Comparison of ENCODE assay signal across 8 mouse cellular contexts in genomic region chr16:31663379-31664286, GRCm38 (mm10). TPM values are rescaled to one million over a fixed set of nuclear protein-coding genes. Genes with fewer than 3 reads are reported as not detected.
DNase-seq lines count a peak whose midpoint lies in the region; ATAC-seq and TF ChIP-seq lines count a peak whose summit lies in the region.

TSS of gene Dlg1 (plus strand) at chr16:31663443.

- H3K4me1 ChIP-seq in E14TG2a.4 (replicated peaks; ENCODE audit: low read depth, low read length): peaks cover 32% of the 10 kb centered on the region
- H3K4me1 ChIP-seq in forebrain, embryonic 13.5 days: peaks cover 43% of the 10 kb centered on the region
- peaks cover 17% of the 10 kb centered on the region for H3K4me1 ChIP-seq in liver, postnatal 0 days (ENCODE audit: insufficient read depth)
- no peaks in the 10 kb centered on the region for H3K4me1 ChIP-seq in neural tube, embryonic 14.5 days (ENCODE audit: control insufficient read depth, insufficient read depth, low read length)

- no peak for TF ChIP-seq CTCF in E14TG2a.4 (conservative IDR thresholded peaks at IDR 0.05; ENCODE audit: low read length)
- TF ChIP-seq CTCF in liver, postnatal 0 days (IDR thresholded peaks at IDR 0.05; ENCODE audit: low read depth): no peak

- H3K4me3 ChIP-seq in E14TG2a.4 (replicated peaks; ENCODE audit: low read length): peak within 1 kb of the TSS; percentile 89
- peak within 1 kb of the TSS; percentile 88 for H3K4me3 ChIP-seq in forebrain, embryonic 13.5 days
- H3K4me3 ChIP-seq in liver, postnatal 0 days (ENCODE audit: low read depth, low read length): peak within 1 kb of the TSS; percentile 74
- H3K4me3 ChIP-seq in neural tube, embryonic 14.5 days (ENCODE audit: low read depth, low read length): peak within 1 kb of the TSS; percentile 93

- peak within 1 kb of the TSS; percentile 76 for H3K4me2 ChIP-seq in forebrain, embryonic 13.5 days
- peak within 1 kb of the TSS; percentile 90 for H3K4me2 ChIP-seq in liver, postnatal 0 days (ENCODE audit: low read depth, low read length)
- peak within 1 kb of the TSS; percentile 71 for H3K4me2 ChIP-seq in neural tube, embryonic 14.5 days (ENCODE audit: low read depth, low read length)

- DNase-seq in c-Kit-positive CD71-positive TER-119-positive erythroid progenitor cells, embryonic 14.5 days (ENCODE audit: low spot score): peak; percentile 84
- DNase-seq in heart, postnatal 10 days: peak; percentile 89 to 92
- DNase-seq in large intestine, adult 2 months (ENCODE audit: low read depth, low spot score): peak; percentile 63
- DNase-seq in liver, postnatal 0 days: peak; percentile 90
- DNase-seq in testis, postnatal 10 days (ENCODE audit: low spot score): peak; percentile 89

- peak within 1 kb of the TSS; percentile 86 for H3K9ac ChIP-seq in forebrain, embryonic 13.5 days
- H3K9ac ChIP-seq in liver, postnatal 0 days (replicated peaks): peak within 1 kb of the TSS; percentile 90
- H3K9ac ChIP-seq in neural tube, embryonic 14.5 days (replicated peaks; ENCODE audit: low read depth, low read length): peak within 1 kb of the TSS; percentile 80

- TF ChIP-seq EP300 in liver, postnatal 0 days (IDR thresholded peaks at IDR 0.05; ENCODE audit: low read depth): no peak

- H3K27ac ChIP-seq in forebrain, embryonic 13.5 days: peak within 1 kb of the TSS; percentile 92
- H3K27ac ChIP-seq in liver, postnatal 0 days (ENCODE audit: low read depth): peak within 1 kb of the TSS; percentile 96
- H3K27ac ChIP-seq in neural tube, embryonic 14.5 days (ENCODE audit: low read depth, low read length): peak within 1 kb of the TSS; percentile 77

- H3K27me3 ChIP-seq in E14TG2a.4 (ENCODE audit: insufficient read depth, low read length): peaks cover 40% of the 10 kb centered on the region
- H3K27me3 ChIP-seq in forebrain, embryonic 13.5 days: no peaks in the 10 kb centered on the region
- peaks cover 4% of the 10 kb centered on the region; the same call in 1 of the 2 replicates for H3K27me3 ChIP-seq in liver, postnatal 0 days (ENCODE audit: insufficient read depth, low read length)
- H3K27me3 ChIP-seq in neural tube, embryonic 14.5 days (ENCODE audit: control insufficient read depth, insufficient read depth, low read length): peaks cover 3% of the 10 kb centered on the region; the same call in 1 of the 2 replicates

- WGBS in forebrain, embryonic 13.5 days: under 1% methylated on average over 61 of the region's 95 CpGs
- under 1% methylated on average over 91 of the region's 95 CpGs for WGBS in large intestine, adult 2 months
- under 1% methylated on average over 64 of the region's 95 CpGs for WGBS in liver, postnatal 0 days (ENCODE audit: insufficient replicate concordance)
- WGBS in neural tube, embryonic 14.5 days: under 1% methylated on average over 83 of the region's 95 CpGs

- no peaks in the 10 kb centered on the region for H3K9me3 ChIP-seq in E14TG2a.4 (ENCODE audit: low read length)
- no peaks in the 10 kb centered on the region for H3K9me3 ChIP-seq in forebrain, embryonic 13.5 days (replicated peaks)
- no peaks in the 10 kb centered on the region for H3K9me3 ChIP-seq in liver, postnatal 0 days (ENCODE audit: low read length)
- no peaks in the 10 kb centered on the region for H3K9me3 ChIP-seq in neural tube, embryonic 14.5 days (ENCODE audit: control insufficient read depth, low read length)

- intact Hi-C loops in heart, postnatal 10 days (cut with DNase I): loop anchor here (2.0 to 5.0 kb wide), 2 partner anchors 71 to 205 kb away; no protein-coding TSS in a partner anchor

- peak; percentile 98 for ATAC-seq in forebrain, embryonic 13.5 days
- peak; percentile 96 for ATAC-seq in liver, postnatal 0 days
- ATAC-seq in neural tube, embryonic 14.5 days (ENCODE audit: low read depth): peak; percentile 95

- peaks cover 29% of the 10 kb centered on the region for H3K36me3 ChIP-seq in E14TG2a.4 (ENCODE audit: insufficient read depth, low read length)
- peaks cover 8% of the 10 kb centered on the region for H3K36me3 ChIP-seq in forebrain, embryonic 13.5 days (ENCODE audit: poor library complexity, severe bottlenecking)
- H3K36me3 ChIP-seq in liver, postnatal 0 days (replicated peaks; ENCODE audit: insufficient read depth, low read length): peaks cover 2% of the 10 kb centered on the region; the same call in 1 of the 2 replicates
- H3K36me3 ChIP-seq in neural tube, embryonic 14.5 days (ENCODE audit: control insufficient read depth, insufficient read depth, low read length): no peaks in the 10 kb centered on the region

RNA-seq across cellular contexts. Expression of gene Dlg1, which starts in this region (rescaled TPM):
- polyA plus RNA-seq in forebrain, embryonic 13.5 days (2015; fragmentation: Nextera tagmentation; extraction: Ambion mirVana): 17.9 and 19.7 TPM in 2 replicates
- total RNA-seq in heart, postnatal 10 days (2021): 10 to 100 TPM; 39.5 to 41.6 TPM
- polyA plus RNA-seq in large intestine, adult 2 months (2012; rRNA removed): 11.2 and 18.1 TPM in 2 replicates
- 4.5 and 5.6 TPM in 2 replicates for polyA plus RNA-seq in liver, postnatal 0 days (2015; fragmentation: Nextera tagmentation; extraction: Ambion mirVana)
- polyA plus RNA-seq in neural tube, embryonic 14.5 days (2014; fragmentation: Nextera tagmentation; extraction: Ambion mirVana): 16.7 and 19.1 TPM in 2 replicates

Comparison
In these comparisons a context has a peak if more than half of its experiments do, and no peak if none do; other contexts are left out.
1. Peak in every context shown above with its lines: DNase-seq, ATAC-seq, H3K4me3 ChIP-seq and H3K27ac ChIP-seq.